Mouse (Mus musculus) heart, postnatal 0 days (tissue): Measurements from ENCODE around the gene Atp6v0d1. TPM values are rescaled to one million over a fixed set of nuclear protein-coding genes. Genes with fewer than 3 reads are reported as not detected.
A peak's percentile ranks its signal among the peaks of the same experiment; 100 is the strongest.

ENCODE experiments used
- ATAC-seq: fragments of 200-750 bp; cut with Nextera tagmentation; 2 replicates; pipeline ENCODE4 v1.8.0; 2017; ENCODE audit warnings: low read depth, moderate number of reproducible peaks, moderate library complexity; ENCODE audit not compliant: insufficient read depth
- DNase-seq: peaks from one replicate; pipeline ENCODE4 v3.0.0-alpha.2; 2016; ENCODE audit warnings: low spot score
- H3K27ac ChIP-seq: fragments of 300-500 bp; sonication (generic); 2 replicates; pipeline ENCODE4 v1.5.1; 2014; ENCODE audit warnings: low read depth, mild to moderate bottlenecking
- H3K27me3 ChIP-seq: fragments of 300-500 bp; sonication (generic); 2 replicates; pipeline ENCODE4 v1.6.1; 2014; ENCODE audit warnings: low read length, mixed read lengths; ENCODE audit not compliant: control insufficient read depth, insufficient read depth
- H3K36me3 ChIP-seq: fragments of 300-500 bp; sonication (generic); replicated peaks from 2 replicates; pipeline ENCODE4 v1.6.1; 2014; ENCODE audit warnings: low read length, mixed read lengths; ENCODE audit not compliant: control insufficient read depth, insufficient read depth
- H3K4me1 ChIP-seq: fragments of 300-500 bp; sonication (generic); 2 replicates; pipeline ENCODE4 v1.6.1; 2014; ENCODE audit warnings: antibody characterized with exemption; ENCODE audit not compliant: control insufficient read depth, insufficient read depth
- H3K4me2 ChIP-seq: fragments of 300-500 bp; sonication (generic); 2 replicates; pipeline ENCODE4 v1.6.1; 2014; ENCODE audit warnings: low read depth, mild to moderate bottlenecking, low read length, moderate library complexity
- H3K4me3 ChIP-seq: fragments of 300-500 bp; sonication (generic); 2 replicates; pipeline ENCODE4 v1.5.1; 2014; ENCODE audit warnings: low read depth, low read length
- H3K9ac ChIP-seq: fragments of 300-500 bp; sonication (generic); replicated peaks from 2 replicates; pipeline ENCODE4 v1.6.1; 2014; ENCODE audit warnings: low read depth, low read length, mixed read lengths
- H3K9me3 ChIP-seq: fragments of 300-500 bp; sonication (generic); replicated peaks from 2 replicates; pipeline ENCODE4 v1.6.1; 2016; ENCODE audit warnings: low read length; ENCODE audit not compliant: control insufficient read depth
- CTCF ChIP-seq: IDR thresholded peaks from 2 replicates; pipeline ENCODE4 v1.5.1; 2016; ENCODE audit warnings: antibody characterized with exemption, control low read depth, low read depth
- EP300 ChIP-seq: IDR thresholded peaks from 2 replicates; pipeline ENCODE4 v1.6.1; 2016; ENCODE audit warnings: antibody characterized with exemption, low read depth
- WGBS: fragments of 180-500 bp; shearing (Covaris S2); extraction: QIAGEN DNeasy Blood & Tissue Kit; methylation state at CpG from one replicate; pipeline ENCODE4 v1.1.7; 2014; 5-methylcytosine and 5-hydroxymethylcytosine counted together
- polyA plus RNA-seq: library from polyadenylated mRNA; unstranded; fragments of >200 nt; fragmentation: Nextera tagmentation; extraction: Ambion mirVana; gene quantifications from 2 replicates; pipeline ENCODE4 v1.2.1, GENCODE M21; 2015
- total RNA-seq: library from RNA; depleted of rRNA; stranded (reverse); fragments of >200 nt; gene quantifications from 2 replicates; pipeline ENCODE4 v1.2.3, GENCODE M21; 2014; ENCODE audit warnings: low replicate concordance

Atp6v0d1 gene
- total and polyA plus RNA-seq, 2 experiments from 2014 or later, result 57.5 to 60.8 TPM

DNA sequence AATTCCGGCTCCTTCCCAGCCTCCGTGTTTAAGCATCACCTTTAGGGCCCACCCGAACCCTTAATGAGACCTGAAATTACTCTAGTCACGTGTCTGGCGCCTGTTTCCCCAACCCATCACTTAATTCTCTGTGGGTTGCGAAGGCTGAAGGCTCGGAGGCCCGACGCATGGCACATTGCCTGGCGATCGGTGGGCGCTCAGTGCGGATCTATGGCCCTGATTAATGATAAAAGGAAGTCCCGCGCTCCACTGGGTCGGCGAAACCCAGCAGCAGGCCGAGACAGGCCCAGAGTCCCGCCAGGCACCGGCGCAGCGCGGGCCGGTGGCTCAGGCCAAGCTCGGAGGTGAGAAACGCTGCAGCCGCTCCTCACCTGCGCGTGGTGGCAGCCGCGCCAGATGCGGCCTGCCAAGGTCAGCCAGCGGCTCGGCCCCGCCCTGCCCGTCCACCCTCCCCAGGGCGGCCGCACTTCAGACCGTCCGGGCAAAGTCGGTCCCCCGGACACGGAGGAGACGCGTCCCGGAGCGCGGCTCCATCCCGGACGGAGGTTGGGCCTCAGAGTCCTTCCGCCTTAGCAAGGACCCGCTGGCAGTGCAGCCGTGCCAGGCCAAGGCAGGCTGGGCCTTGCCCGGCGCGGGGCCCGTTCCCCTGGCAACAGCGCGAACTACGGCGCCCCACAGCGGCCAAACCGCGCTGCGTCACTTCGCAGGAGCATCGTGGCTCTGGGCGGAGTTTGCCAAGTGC is 69.2 kb downstream of the Atp6v0d1 start, which contains the start of gene Zdhhc1:
Gene Zdhhc1, minus strand, starts transcription at position 464 of the 742 bp plus-strand sequence.
- Histone ChIP-seq H3K4me1 (peaks cover 11% of the 10 kb centered on the region; the same call in 1 of the 2 replicates), H3K36me3 (no peaks in the 10 kb centered on the region), H3K4me3 (peak within 1 kb of the TSS; percentile 95), H3K9me3 (no peaks in the 10 kb centered on the region), H3K27me3 (no peaks in the 10 kb centered on the region), H3K27ac (peak within 1 kb of the TSS; percentile 68), H3K4me2 (peak within 1 kb of the TSS; percentile 93), H3K9ac (peak within 1 kb of the TSS; percentile 90)
- TF ChIP-seq CTCF, result peak; percentile 50
- TF ChIP-seq EP300, result no peak
- WGBS, result 1% methylated on average over 62 of the region's 68 CpGs
- DNase-seq (peak; percentile 76), ATAC-seq (peak; percentile 90)

DNA sequence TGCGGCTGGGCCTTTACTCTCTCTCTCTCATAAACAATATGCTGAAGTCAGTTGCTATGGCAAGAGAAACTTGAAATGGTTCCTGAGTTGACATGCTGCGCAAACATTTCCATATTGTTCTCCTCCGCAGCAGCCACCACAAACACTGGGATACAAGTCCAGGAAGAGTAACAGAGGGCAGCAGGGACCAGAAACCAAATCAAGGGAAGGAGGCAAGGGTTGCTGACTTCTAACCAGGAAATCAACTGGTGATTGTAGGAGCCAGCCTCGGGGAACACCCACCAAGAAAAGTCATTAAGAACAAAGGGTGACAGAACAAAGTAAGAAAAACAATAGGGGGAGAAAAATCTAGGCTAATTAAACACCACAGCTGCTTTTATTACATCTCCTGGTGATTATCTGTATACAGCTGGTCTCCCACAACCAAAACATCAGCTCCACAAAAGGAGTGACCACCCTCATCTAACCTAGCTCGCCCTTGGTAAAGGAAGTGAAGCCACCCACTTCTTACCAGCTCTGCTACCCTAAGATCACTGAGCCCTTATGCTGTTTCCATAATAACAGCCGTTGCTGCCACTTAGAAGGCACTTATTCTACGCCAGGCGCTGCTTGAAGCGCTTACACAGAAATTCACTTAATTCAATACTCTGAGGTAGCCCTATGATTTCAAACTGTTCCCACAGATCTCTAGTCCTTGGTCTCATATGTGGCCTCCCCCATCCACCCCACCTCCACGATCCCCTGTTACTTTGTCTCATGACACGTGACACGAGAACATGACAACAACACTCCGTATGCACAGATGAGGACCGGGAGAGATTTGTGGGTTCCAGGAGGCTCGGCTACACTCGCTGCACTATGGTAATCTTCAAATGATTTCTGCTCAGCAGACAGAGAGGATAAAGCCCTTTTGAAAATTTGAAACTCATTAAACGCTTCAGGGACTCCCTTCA is 70.2 kb downstream of the Atp6v0d1 start:
- TF ChIP-seq EP300, result no peak
- no peak for TF ChIP-seq CTCF
- Histone ChIP-seq H3K36me3 (no peaks in the 10 kb centered on the region), H3K9ac (peak overlapping the region; percentile 90), H3K4me3 (peak overlapping the region; percentile 95), H3K27me3 (no peaks in the 10 kb centered on the region), H3K9me3 (no peaks in the 10 kb centered on the region), H3K4me2 (peak overlapping the region; percentile 93), H3K27ac (no peak overlapping the region), H3K4me1 (peaks cover 20% of the 10 kb centered on the region)
- WGBS, result 47% methylated on average over 17 of the region's 17 CpGs
- ATAC-seq (no peak), DNase-seq (no peak)

DNA sequence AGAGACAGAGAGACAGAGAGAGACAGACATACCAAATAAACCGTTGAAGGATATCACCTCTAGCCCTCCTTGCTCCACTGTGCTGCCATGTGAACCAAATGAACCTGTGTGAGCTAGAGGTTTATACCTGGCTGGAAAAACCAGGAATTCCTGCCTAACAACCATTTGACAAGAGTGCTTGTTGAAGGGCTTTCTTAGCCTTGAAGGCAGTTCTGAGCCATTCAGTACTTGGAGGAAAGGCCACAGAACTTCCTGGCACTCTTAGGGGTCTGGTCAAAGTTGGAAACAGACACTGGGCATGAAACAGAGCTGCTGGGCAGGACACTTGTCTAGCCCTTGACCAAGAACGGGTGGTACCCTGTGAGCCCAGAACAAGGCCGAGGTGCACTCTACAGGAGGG is 71.3 kb downstream of the Atp6v0d1 start:
- Histone ChIP-seq H3K9me3 (no peaks in the 10 kb centered on the region), H3K9ac (no peak overlapping the region), H3K4me3 (no peak overlapping the region), H3K27ac (no peak overlapping the region), H3K4me2 (no peak overlapping the region), H3K27me3 (no peaks in the 10 kb centered on the region), H3K4me1 (peaks cover 23% of the 10 kb centered on the region), H3K36me3 (no peaks in the 10 kb centered on the region)
- DNase-seq (no peak), ATAC-seq (no peak)
- 85% methylated on average over 3 of the region's 3 CpGs for WGBS
- TF ChIP-seq EP300, result no peak
- TF ChIP-seq CTCF, result no peak

DNA sequence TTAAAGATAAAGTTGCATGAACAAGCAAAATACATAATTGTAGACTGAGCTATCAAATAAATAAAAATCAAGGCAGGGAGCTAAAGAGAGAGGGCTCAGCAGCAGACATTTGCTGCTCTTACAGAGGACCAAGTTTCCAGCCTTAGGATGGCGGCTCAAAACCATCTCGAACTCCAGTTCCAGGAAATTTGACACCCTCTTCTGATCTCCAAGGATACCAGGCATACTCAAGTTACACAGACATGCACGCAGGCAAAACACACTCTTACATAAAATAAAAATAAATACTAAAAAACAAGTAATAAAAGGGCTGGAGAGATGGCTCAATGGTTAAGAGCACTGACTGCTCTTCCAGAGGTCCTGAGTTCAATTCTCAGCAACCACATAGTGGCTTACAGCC is 72.4 kb downstream of the Atp6v0d1 start:
- no peak for TF ChIP-seq EP300
- H3K27me3 ChIP-seq, result no peaks in the 10 kb centered on the region
- ATAC-seq, result no peak
- 53% methylated on average over 3 of the region's 3 CpGs for WGBS
- no peak overlapping the region for H3K9ac ChIP-seq
- no peak overlapping the region for H3K4me2 ChIP-seq
- peaks cover 23% of the 10 kb centered on the region for H3K4me1 ChIP-seq
- H3K27ac ChIP-seq, result no peak overlapping the region
- no peaks in the 10 kb centered on the region for H3K9me3 ChIP-seq
- no peak for DNase-seq
- no peaks in the 10 kb centered on the region for H3K36me3 ChIP-seq
- no peak overlapping the region for H3K4me3 ChIP-seq

DNA sequence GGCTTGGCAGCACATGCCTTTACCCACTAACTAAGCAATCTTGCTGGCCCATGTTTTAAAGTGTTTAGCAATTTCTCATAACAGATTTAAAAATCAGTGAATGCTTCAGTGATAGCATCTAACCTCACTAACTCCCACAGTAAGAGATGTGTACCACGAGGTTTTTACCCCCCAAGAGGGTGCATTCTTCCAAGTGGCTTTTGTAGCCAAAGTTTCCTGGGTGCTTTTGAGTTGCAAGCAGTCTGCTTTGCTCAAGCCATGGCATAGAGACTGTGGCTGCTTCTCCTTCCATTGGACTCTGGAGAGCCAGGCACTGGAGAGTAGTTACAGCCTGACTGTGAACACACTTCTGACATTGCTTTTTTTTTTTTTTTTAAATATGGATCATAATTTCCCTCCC is 76.6 kb downstream of the Atp6v0d1 start:
- Histone ChIP-seq H3K4me1 (peaks cover 12% of the 10 kb centered on the region; the same call in 1 of the 2 replicates), H3K9ac (no peak overlapping the region), H3K4me2 (no peak overlapping the region), H3K9me3 (no peaks in the 10 kb centered on the region), H3K27ac (no peak overlapping the region), H3K4me3 (no peak overlapping the region), H3K36me3 (peaks cover 5% of the 10 kb centered on the region; the same call in 1 of the 2 replicates), H3K27me3 (no peaks in the 10 kb centered on the region)
- no peak for ATAC-seq
- DNase-seq, result no peak
- TF ChIP-seq EP300, result no peak
- TF ChIP-seq CTCF, result no peak
- 34% methylated on average over 1 of the region's 1 CpGs for WGBS
